Mouse (Mus musculus): Measurements from ENCODE around the gene Vmn1r41. TPM values are rescaled to one million over a fixed set of nuclear protein-coding genes. Genes with fewer than 3 reads are reported as not detected.

The Vmn1r41 gene
- total RNA-seq (2015; ENCODE audit: low replicate concordance) (not detected in 2 replicates), total RNA-seq (2017; ENCODE audit: low replicate concordance) (not detected in 2 replicates)

DNA sequence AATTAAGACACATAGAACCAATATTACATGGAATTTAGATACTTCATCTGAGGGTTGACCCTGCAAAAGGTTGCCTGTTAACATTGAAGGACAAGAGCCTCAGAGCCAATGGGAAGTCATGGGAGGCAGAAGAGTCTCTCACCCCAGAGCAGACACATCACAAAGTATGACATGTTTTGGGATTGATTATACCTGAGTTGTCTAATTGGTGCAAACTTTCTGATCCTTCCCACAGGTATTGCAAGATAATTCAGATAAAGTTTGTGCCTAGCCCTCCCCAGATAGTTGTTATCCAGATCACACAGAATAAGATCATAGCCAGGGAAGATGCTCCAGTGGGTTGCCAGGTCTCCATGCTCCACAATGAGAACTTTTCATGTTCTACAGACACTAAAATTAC lies at the start of gene Vmn1r41:
Gene Vmn1r41 (plus strand): TSS at position 301 of the 400 bp plus-strand sequence.
- ATAC-seq (replicated peaks; ENCODE audit: low FRiP score, poor library complexity, severe bottlenecking), result no peak

DNA sequence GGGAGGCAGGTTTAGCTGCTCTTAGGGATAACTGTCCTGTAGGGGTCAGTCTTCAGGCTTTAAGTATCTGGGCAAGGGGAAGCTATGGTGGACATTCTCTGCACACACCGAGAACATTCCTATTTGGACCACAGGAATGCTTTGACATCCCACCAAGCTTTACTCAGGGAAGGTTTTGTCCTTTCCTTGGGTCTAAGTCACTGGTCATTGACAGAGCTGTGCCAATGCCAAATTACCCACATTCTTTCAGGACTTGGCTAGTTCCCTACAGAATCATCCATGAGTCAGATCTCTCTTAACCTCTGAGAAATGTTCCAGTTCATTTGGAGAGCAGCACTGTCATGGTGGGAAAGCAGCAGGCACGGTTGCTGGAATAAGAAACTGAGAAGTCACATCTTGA lies 33.9 kb upstream of the Vmn1r41 start:
- no peak for ATAC-seq (replicated peaks; ENCODE audit: low FRiP score, poor library complexity, severe bottlenecking)

DNA sequence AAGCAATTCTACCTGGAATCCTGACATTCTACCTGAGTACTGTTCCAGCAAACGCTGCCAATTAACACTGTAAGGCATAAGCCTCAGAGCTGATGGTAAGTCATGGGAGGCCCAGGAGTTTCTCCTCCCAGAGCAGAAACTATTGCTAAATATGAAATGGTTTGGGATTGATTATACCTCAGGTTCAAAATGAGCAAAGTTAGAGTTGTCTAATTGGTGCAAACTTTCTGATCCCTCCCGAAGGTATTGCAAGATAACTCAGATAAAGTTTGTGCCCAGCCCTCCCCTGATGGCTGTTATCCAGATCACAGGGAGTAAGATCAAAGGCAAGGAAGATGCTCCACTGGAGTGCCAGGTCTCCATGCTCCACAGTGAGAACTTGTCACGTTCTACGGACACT lies 33.3 kb upstream of the Vmn1r41 start, which contains the start of gene Vmn1r40:
Gene Vmn1r40 (plus strand): TSS at position 301 of the 400 bp plus-strand sequence.
- ATAC-seq (replicated peaks; ENCODE audit: low FRiP score, poor library complexity, severe bottlenecking), result no peak

DNA sequence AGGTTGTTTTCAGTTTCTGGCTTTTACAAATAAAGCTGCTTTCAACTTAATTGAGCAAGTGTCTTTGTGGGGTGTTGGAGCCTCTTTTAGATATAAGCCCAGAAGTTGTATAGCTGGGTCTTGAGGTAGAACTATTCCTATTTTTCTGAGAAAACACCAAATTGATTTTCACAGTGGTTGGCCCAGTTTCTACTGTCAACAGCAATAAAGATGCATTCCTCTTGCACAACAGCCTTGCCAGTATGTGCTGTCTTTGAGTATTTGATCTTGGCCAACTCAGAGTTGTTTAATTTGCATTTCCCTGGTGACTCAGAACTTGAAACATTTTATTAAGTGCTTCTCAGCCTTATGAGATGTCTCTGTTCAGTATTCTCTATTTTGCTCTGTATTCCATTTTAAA lies 22.5 kb upstream of the Vmn1r41 start:
- ATAC-seq (replicated peaks; ENCODE audit: low FRiP score, poor library complexity, severe bottlenecking), result no peak

DNA sequence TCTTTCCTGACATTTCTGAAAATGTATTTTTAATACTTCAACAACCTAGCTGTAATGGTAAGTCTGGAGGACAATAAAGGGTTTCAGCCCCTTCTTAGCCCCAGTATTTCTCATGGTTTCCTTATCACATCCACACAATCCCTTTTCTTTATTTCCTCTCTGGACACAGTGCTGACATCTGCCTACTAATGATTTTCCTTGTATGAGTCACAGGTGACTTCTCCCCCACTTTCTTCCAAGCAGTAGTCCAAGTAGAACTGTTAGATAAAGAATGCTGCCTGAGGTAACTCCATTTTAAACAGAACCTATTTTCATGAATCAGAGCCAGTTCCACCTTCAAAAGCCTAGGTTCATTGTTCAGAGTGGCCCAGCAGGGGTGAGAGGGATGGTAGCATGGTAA lies 2.2 kb downstream of the Vmn1r41 start:
- no peak for ATAC-seq (replicated peaks; ENCODE audit: low FRiP score, poor library complexity, severe bottlenecking)

DNA sequence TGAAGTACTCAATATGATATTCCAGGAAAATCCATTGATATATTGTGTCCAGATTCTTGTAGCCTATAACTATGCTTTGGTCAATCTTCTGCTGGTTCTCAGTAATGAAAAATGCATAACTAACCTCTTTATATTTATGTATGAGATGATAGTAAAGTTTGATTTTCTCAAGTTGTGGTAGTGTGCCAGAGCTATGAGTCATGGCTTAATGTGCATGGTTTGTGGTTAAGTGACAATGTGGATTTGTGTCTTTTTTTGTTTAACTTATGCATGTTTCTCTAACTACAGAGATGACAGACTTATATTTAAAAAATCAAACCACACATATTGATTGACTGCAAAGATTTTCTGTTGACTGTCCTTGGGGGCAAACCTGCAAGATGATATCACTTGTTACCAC lies 49.7 kb downstream of the Vmn1r41 start:
- ATAC-seq (replicated peaks; ENCODE audit: low FRiP score, poor library complexity, severe bottlenecking), result no peak

Other genes starting within 250 kb of the Vmn1r41 start
- 3.8 TPM in 1 of 2 replicates, not detected in the other for gene Chchd6, start 145.1 kb upstream of the Vmn1r41 start, total RNA-seq (2015; ENCODE audit: low replicate concordance)
- 1.7 TPM in 1 of 2 replicates, not detected in the other for gene Chchd6, start 145.1 kb upstream of the Vmn1r41 start, total RNA-seq (2017; ENCODE audit: low replicate concordance)
- gene Txnrd3, start 96.8 kb upstream of the Vmn1r41 start, total RNA-seq (2015; ENCODE audit: low replicate concordance), result 1.5 and 1.7 TPM in 2 replicates
- gene Txnrd3, start 96.8 kb upstream of the Vmn1r41 start, total RNA-seq (2017; ENCODE audit: low replicate concordance), result 0.77 and 1.8 TPM in 2 replicates
- not detected in 2 replicates for gene Vmn1r40, start 33.2 kb upstream of the Vmn1r41 start, total RNA-seq (2015; ENCODE audit: low replicate concordance)
- not detected in 2 replicates for gene Vmn1r40, start 33.2 kb upstream of the Vmn1r41 start, total RNA-seq (2017; ENCODE audit: low replicate concordance)
- gene Vmn1r42, start 135.6 kb downstream of the Vmn1r41 start, total RNA-seq (2015; ENCODE audit: low replicate concordance), result not detected in 2 replicates
- gene Vmn1r42, start 135.6 kb downstream of the Vmn1r41 start, total RNA-seq (2017; ENCODE audit: low replicate concordance), result not detected in 2 replicates
- not detected in 2 replicates for gene Vmn1r43, start 135.6 kb downstream of the Vmn1r41 start, total RNA-seq (2015; ENCODE audit: low replicate concordance)
- gene Vmn1r43, start 135.6 kb downstream of the Vmn1r41 start, total RNA-seq (2017; ENCODE audit: low replicate concordance), result not detected in 2 replicates
- gene Vmn1r44, start 142.9 kb downstream of the Vmn1r41 start, total RNA-seq (2015; ENCODE audit: low replicate concordance), result not detected in 2 replicates
- not detected in 2 replicates for gene Vmn1r44, start 142.9 kb downstream of the Vmn1r41 start, total RNA-seq (2017; ENCODE audit: low replicate concordance)
- not detected in 2 replicates for gene Vmn1r45, start 199.8 kb downstream of the Vmn1r41 start, total RNA-seq (2015; ENCODE audit: low replicate concordance)
- not detected in 2 replicates for gene Vmn1r45, start 199.8 kb downstream of the Vmn1r41 start, total RNA-seq (2017; ENCODE audit: low replicate concordance)
- not detected in 2 replicates for gene Vmn1r46, start 228.5 kb downstream of the Vmn1r41 start, total RNA-seq (2015; ENCODE audit: low replicate concordance)
- gene Vmn1r46, start 228.5 kb downstream of the Vmn1r41 start, total RNA-seq (2017; ENCODE audit: low replicate concordance), result not detected in 2 replicates

Data from erythroblast, adult 5-6 weeks (primary cell).